Mouse (Mus musculus): ENCODE data around the gene Ccng1.

The Ccng1 gene

GRCm38 (mm10) chr11:40755109-40755627 lies at the start of gene Ccng1:
Ccng1 (minus strand) TSS chr11:40755311.
- peak; percentile 55 to 80 for DNase-seq (ENCODE audit: low spot score in 2 of 2)

- no peak for DNase-seq (ENCODE audit: low spot score in 2 of 2)
Observed at GRCm38 (mm10) chr11:40790307-40790706, 35.2 kb upstream of the Ccng1 start.

GRCm38 (mm10) chr11:40789701-40790100 lies 34.6 kb upstream of the Ccng1 start:
- no peak for DNase-seq (ENCODE audit: low spot score in 2 of 2)

GRCm38 (mm10) chr11:40786900-40787299 lies 31.8 kb upstream of the Ccng1 start:
- no peak for DNase-seq (ENCODE audit: low spot score in 2 of 2)

GRCm38 (mm10) chr11:40784326-40784725 lies 29.2 kb upstream of the Ccng1 start:
- no peak for DNase-seq (ENCODE audit: low spot score in 2 of 2)

GRCm38 (mm10) chr11:40783346-40783745 lies 28.2 kb upstream of the Ccng1 start:
- DNase-seq (ENCODE audit: low spot score in 2 of 2) = no peak

GRCm38 (mm10) chr11:40781857-40782256 lies 26.7 kb upstream of the Ccng1 start:
- DNase-seq (ENCODE audit: low spot score in 2 of 2) = no peak

- no peak for DNase-seq (ENCODE audit: low spot score in 2 of 2)
Observed at GRCm38 (mm10) chr11:40775315-40776269, 20.5 kb upstream of the Ccng1 start.

- no peak for DNase-seq (ENCODE audit: low spot score in 2 of 2)
Observed at GRCm38 (mm10) chr11:40764690-40765089, 9.6 kb upstream of the Ccng1 start.

- DNase-seq (ENCODE audit: low spot score in 2 of 2) = no peak
Observed at GRCm38 (mm10) chr11:40763395-40763794, 8.3 kb upstream of the Ccng1 start.

- peak in 1 of 2 experiments; percentile 28 for DNase-seq (ENCODE audit: low spot score in 2 of 2)
Observed at GRCm38 (mm10) chr11:40759896-40760295, 4.8 kb upstream of the Ccng1 start.

- no peak for DNase-seq (ENCODE audit: low spot score in 2 of 2)
Observed at GRCm38 (mm10) chr11:40755968-40756367, 857 bp upstream of the Ccng1 start.

- DNase-seq (ENCODE audit: low spot score in 2 of 2) = no peak
Observed at GRCm38 (mm10) chr11:40754664-40755107, 425 bp downstream of the Ccng1 start.

GRCm38 (mm10) chr11:40753836-40754235 lies 1.3 kb downstream of the Ccng1 start:
- DNase-seq (ENCODE audit: low spot score in 2 of 2) = no peak

- no peak for DNase-seq (ENCODE audit: low spot score in 2 of 2)
Observed at GRCm38 (mm10) chr11:40747716-40748115, 7.4 kb downstream of the Ccng1 start.

- DNase-seq (ENCODE audit: low spot score in 2 of 2) = no peak
Observed at GRCm38 (mm10) chr11:40746361-40746760, 8.8 kb downstream of the Ccng1 start.

- no peak for DNase-seq (ENCODE audit: low spot score in 2 of 2)
Observed at GRCm38 (mm10) chr11:40744348-40744747, 10.8 kb downstream of the Ccng1 start.

GRCm38 (mm10) chr11:40741605-40742262 lies 13.4 kb downstream of the Ccng1 start:
- DNase-seq (ENCODE audit: low spot score in 2 of 2) = no peak

GRCm38 (mm10) chr11:40737369-40737768 lies 17.7 kb downstream of the Ccng1 start:
- DNase-seq (ENCODE audit: low spot score in 2 of 2) = no peak

GRCm38 (mm10) chr11:40734251-40734752 lies 20.8 kb downstream of the Ccng1 start:
- no peak for DNase-seq (ENCODE audit: low spot score in 2 of 2)

- peak; percentile 68 to 89 for DNase-seq (ENCODE audit: low spot score in 2 of 2)
Observed at GRCm38 (mm10) chr11:40733339-40734174, 21.6 kb downstream of the Ccng1 start, which contains the start of the genes Hmmr and Nudcd2. Hmmr (minus strand) TSS chr11:40733422. Nudcd2 (plus strand) TSS chr11:40733667.
